In the genomic region with DNA sequence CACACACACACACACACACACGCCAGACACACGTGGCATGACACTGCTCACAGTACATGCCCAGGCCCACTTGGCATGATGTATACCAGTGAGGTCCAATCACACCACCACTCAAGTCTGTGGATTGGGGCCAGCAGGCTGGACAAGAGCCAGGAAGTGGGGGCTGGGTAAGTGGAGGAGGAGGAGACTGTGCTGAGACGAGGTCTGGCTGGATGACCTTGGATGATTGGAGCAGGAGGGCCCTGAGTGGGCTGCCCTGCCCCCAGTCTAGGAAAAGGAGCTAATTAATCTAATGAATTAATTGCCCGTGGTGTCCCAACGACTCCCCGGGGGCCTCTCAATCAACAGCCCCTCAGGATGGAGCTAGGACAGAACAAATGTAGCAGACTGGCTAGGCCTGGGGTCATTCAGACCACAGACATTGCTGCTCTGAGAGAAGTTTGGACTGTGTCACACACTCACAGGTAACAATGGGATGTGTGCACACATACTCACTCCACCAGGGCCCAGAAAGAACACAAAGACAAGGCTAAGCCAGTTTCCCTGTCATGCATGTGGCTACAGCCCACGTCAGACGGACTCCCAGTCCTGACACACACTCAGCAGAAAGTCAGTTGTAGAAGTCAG, we compare ENCODE assay signal across 11 mouse cellular contexts. TPM values are rescaled to one million over a fixed set of nuclear protein-coding genes. Genes with fewer than 3 reads are reported as not detected.
DNase-seq lines count a peak whose midpoint lies in the region; ATAC-seq lines count a peak whose summit lies in the region.
"Had no signal": no experiment of that assay in that cellular context is flagged by ENCODE, and none has a peak within 500 bp of the region (broad histone marks: within the 10 kb centered on the region; RNA-seq: fewer than 3 reads in every experiment).

No protein-coding gene starts in this region.

- WGBS in limb, embryonic 11.5 days: 68% methylated on average over 8 of the region's 8 CpGs
- WGBS in limb, embryonic 10.5 days: 74% methylated on average over 8 of the region's 8 CpGs
- WGBS in intestine, embryonic 16.5 days: 58% methylated on average over 8 of the region's 8 CpGs
- 47% methylated on average over 8 of the region's 8 CpGs for WGBS in neural tube, embryonic 11.5 days
- 66% methylated on average over 8 of the region's 8 CpGs for WGBS in liver, embryonic 11.5 days

- no peaks in the 10 kb centered on the region for H3K36me3 ChIP-seq in limb, embryonic 11.5 days (ENCODE audit: control insufficient read depth, insufficient read depth, low read length)
- H3K36me3 ChIP-seq in limb, embryonic 10.5 days: no peaks in the 10 kb centered on the region
- no peaks in the 10 kb centered on the region for H3K36me3 ChIP-seq in intestine, embryonic 16.5 days (ENCODE audit: control insufficient read depth, insufficient read depth, low read length)
- no peaks in the 10 kb centered on the region for H3K36me3 ChIP-seq in neural tube, embryonic 11.5 days (ENCODE audit: control insufficient read depth, insufficient read depth, low read length)
- no peaks in the 10 kb centered on the region for H3K36me3 ChIP-seq in liver, embryonic 11.5 days (ENCODE audit: control insufficient read depth, insufficient read depth, low read length)

- H3K4me3 ChIP-seq in limb, embryonic 11.5 days (ENCODE audit: low read depth, low read length): no peak overlapping the region
- no peak overlapping the region for H3K4me3 ChIP-seq in limb, embryonic 10.5 days
- H3K4me3 ChIP-seq in intestine, embryonic 16.5 days (ENCODE audit: low read length): no peak overlapping the region
- H3K4me3 ChIP-seq in neural tube, embryonic 11.5 days (ENCODE audit: low read depth, low read length): no peak overlapping the region
- H3K4me3 ChIP-seq in liver, embryonic 11.5 days (ENCODE audit: low read depth, low read length): no peak overlapping the region

- peak; percentile 35 for DNase-seq in adrenal gland, postnatal 25 days
- no peak for DNase-seq in adrenal gland, adult 18-20 months (ENCODE audit: low spot score in 2 of 2)
- DNase-seq in limb, embryonic 11.5 days (ENCODE audit: low spot score): no peak
- DNase-seq in limb, embryonic 10.5 days (ENCODE audit: low spot score): no peak
- peak; percentile 60 for DNase-seq in neural tube, embryonic 11.5 days (ENCODE audit: low spot score)
- DNase-seq in liver, embryonic 11.5 days (ENCODE audit: low spot score): no peak
- no peak for DNase-seq in right cerebral cortex, postnatal 14 days

- no peak overlapping the region for H3K4me2 ChIP-seq in limb, embryonic 11.5 days (ENCODE audit: low read depth, severe bottlenecking)
- H3K4me2 ChIP-seq in intestine, embryonic 16.5 days (ENCODE audit: low read depth, low read length): no peak overlapping the region
- no peak overlapping the region for H3K4me2 ChIP-seq in neural tube, embryonic 11.5 days (ENCODE audit: low read depth)
- H3K4me2 ChIP-seq in liver, embryonic 11.5 days: no peak overlapping the region

- no peak overlapping the region for H3K27ac ChIP-seq in limb, embryonic 11.5 days (replicated peaks; ENCODE audit: low read depth, low read length)
- H3K27ac ChIP-seq in limb, embryonic 10.5 days: no peak overlapping the region
- H3K27ac ChIP-seq in intestine, embryonic 16.5 days (ENCODE audit: low read length): no peak overlapping the region
- no peak overlapping the region for H3K27ac ChIP-seq in neural tube, embryonic 11.5 days (ENCODE audit: low read depth, low read length)
- H3K27ac ChIP-seq in liver, embryonic 11.5 days (ENCODE audit: low read depth, low read length): no peak overlapping the region

- H3K4me1 ChIP-seq in limb, embryonic 11.5 days (ENCODE audit: control insufficient read depth, insufficient read depth, low read length): no peaks in the 10 kb centered on the region
- peaks cover 6% of the 10 kb centered on the region for H3K4me1 ChIP-seq in limb, embryonic 10.5 days
- H3K4me1 ChIP-seq in intestine, embryonic 16.5 days (ENCODE audit: control insufficient read depth, insufficient read depth, low read length): no peaks in the 10 kb centered on the region
- no peaks in the 10 kb centered on the region; the same call in 1 of the 2 replicates for H3K4me1 ChIP-seq in neural tube, embryonic 11.5 days (ENCODE audit: control insufficient read depth, insufficient read depth, low read length)
- no peaks in the 10 kb centered on the region for H3K4me1 ChIP-seq in liver, embryonic 11.5 days (replicated peaks; ENCODE audit: control insufficient read depth, insufficient read depth, low read length)

- no peaks in the 10 kb centered on the region for H3K9me3 ChIP-seq in limb, embryonic 11.5 days (ENCODE audit: control insufficient read depth, low read length)
- no peaks in the 10 kb centered on the region for H3K9me3 ChIP-seq in limb, embryonic 10.5 days (replicated peaks)
- no peaks in the 10 kb centered on the region for H3K9me3 ChIP-seq in intestine, embryonic 16.5 days (ENCODE audit: control insufficient read depth, low read length)
- H3K9me3 ChIP-seq in neural tube, embryonic 11.5 days (ENCODE audit: control insufficient read depth, low read length): no peaks in the 10 kb centered on the region
- no peaks in the 10 kb centered on the region for H3K9me3 ChIP-seq in liver, embryonic 11.5 days (ENCODE audit: control insufficient read depth, low read length)

- peaks cover 13% of the 10 kb centered on the region for H3K27me3 ChIP-seq in limb, embryonic 11.5 days (ENCODE audit: control insufficient read depth, insufficient read depth, low read length)
- peaks cover 23% of the 10 kb centered on the region for H3K27me3 ChIP-seq in limb, embryonic 10.5 days (ENCODE audit: low read depth, poor library complexity, severe bottlenecking)
- peaks cover 13% of the 10 kb centered on the region for H3K27me3 ChIP-seq in intestine, embryonic 16.5 days (replicated peaks; ENCODE audit: control insufficient read depth, insufficient read depth, low read length)
- peaks cover 8% of the 10 kb centered on the region for H3K27me3 ChIP-seq in neural tube, embryonic 11.5 days (ENCODE audit: control insufficient read depth, insufficient read depth, low read length)
- peaks cover 9% of the 10 kb centered on the region for H3K27me3 ChIP-seq in liver, embryonic 11.5 days (replicated peaks; ENCODE audit: control insufficient read depth, insufficient read depth, low read length)

- 0 out of 2 replicates have a peak, but pooled peaks have one; percentile 26 for ATAC-seq in limb, embryonic 11.5 days (ENCODE audit: insufficient number of reproducible peaks, low FRiP score, low TSS enrichment, low read depth)
- ATAC-seq in intestine, embryonic 16.5 days: peak; percentile 36; the same call in 1 of the 2 replicates
- ATAC-seq in neural tube, embryonic 11.5 days (ENCODE audit: insufficient read depth, low FRiP score, low TSS enrichment): peak; percentile 77
- no peak for ATAC-seq in liver, embryonic 11.5 days (replicated peaks; ENCODE audit: low FRiP score)

- H3K9ac ChIP-seq in limb, embryonic 11.5 days (ENCODE audit: low read length): no peak overlapping the region
- no peak overlapping the region for H3K9ac ChIP-seq in intestine, embryonic 16.5 days (ENCODE audit: low read depth, low read length)
- no peak overlapping the region for H3K9ac ChIP-seq in neural tube, embryonic 11.5 days (ENCODE audit: low read length)
- H3K9ac ChIP-seq in liver, embryonic 11.5 days (ENCODE audit: low read depth, low read length): no peak overlapping the region

RNA-seq across cellular contexts. Expression of a gene that starts 7.7 kb away (rescaled TPM):
- total RNA-seq in adrenal gland, postnatal 25 days (2021): 1.3 and 2.1 TPM in 2 replicates
- total RNA-seq in adrenal gland, adult 18-20 months (2021): 1 to 10 TPM; 1.3 to 1.5 TPM
- polyA plus RNA-seq in limb, embryonic 11.5 days (2014; fragmentation: Nextera tagmentation; extraction: Ambion mirVana): 0.79 and 1.2 TPM in 2 replicates
- polyA plus RNA-seq in limb, embryonic 10.5 days (2016; fragmentation: Nextera tagmentation; extraction: Ambion mirVana): 0.21 and 0.46 TPM in 2 replicates
- polyA plus RNA-seq in intestine, embryonic 16.5 days (2015; fragmentation: Nextera tagmentation; extraction: Ambion mirVana): 0.33 and 0.38 TPM in 2 replicates
- 2.4 and 2.7 TPM in 2 replicates for polyA plus RNA-seq in neural tube, embryonic 11.5 days (2014; fragmentation: Nextera tagmentation; extraction: Ambion mirVana)
- 0.16 and 0.25 TPM in 2 replicates for polyA plus RNA-seq in liver, embryonic 11.5 days (2014; fragmentation: Nextera tagmentation; extraction: Ambion mirVana)
- polyA plus RNA-seq: activated CD4-positive, CD25-positive, alpha-beta regulatory T cell, adult 4 months had no signal

RNA-seq across cellular contexts. Expression of a gene that starts 19.3 kb away (rescaled TPM):
- 3.6 and 4.6 TPM in 2 replicates for total RNA-seq in adrenal gland, postnatal 25 days (2021)
- 1 to 10 TPM; 1.6 to 4.2 TPM for total RNA-seq in adrenal gland, adult 18-20 months (2021)
- 1.4 and 2.0 TPM in 2 replicates for polyA plus RNA-seq in limb, embryonic 11.5 days (2014; fragmentation: Nextera tagmentation; extraction: Ambion mirVana)
- polyA plus RNA-seq in limb, embryonic 10.5 days (2016; fragmentation: Nextera tagmentation; extraction: Ambion mirVana): 1.2 and 1.3 TPM in 2 replicates
- polyA plus RNA-seq in intestine, embryonic 16.5 days (2015; fragmentation: Nextera tagmentation; extraction: Ambion mirVana): 2.7 and 2.8 TPM in 2 replicates
- polyA plus RNA-seq in neural tube, embryonic 11.5 days (2014; fragmentation: Nextera tagmentation; extraction: Ambion mirVana): 2.0 and 4.0 TPM in 2 replicates
- 1.1 and 1.9 TPM in 2 replicates for polyA plus RNA-seq in liver, embryonic 11.5 days (2014; fragmentation: Nextera tagmentation; extraction: Ambion mirVana)

RNA-seq across cellular contexts. Expression of a gene that starts 23.5 kb away (rescaled TPM):
- total RNA-seq in adrenal gland, postnatal 25 days (2021): not detected in 2 replicates
- total RNA-seq in adrenal gland, adult 18-20 months (2021): not detected
- not detected in 2 replicates for polyA plus RNA-seq in limb, embryonic 11.5 days (2014; fragmentation: Nextera tagmentation; extraction: Ambion mirVana)
- not detected in 2 replicates for polyA plus RNA-seq in limb, embryonic 10.5 days (2016; fragmentation: Nextera tagmentation; extraction: Ambion mirVana)
- not detected in 2 replicates for polyA plus RNA-seq in intestine, embryonic 16.5 days (2015; fragmentation: Nextera tagmentation; extraction: Ambion mirVana)
- not detected in 2 replicates for polyA plus RNA-seq in neural tube, embryonic 11.5 days (2014; fragmentation: Nextera tagmentation; extraction: Ambion mirVana)
- not detected in 2 replicates for polyA plus RNA-seq in liver, embryonic 11.5 days (2014; fragmentation: Nextera tagmentation; extraction: Ambion mirVana)
- polyA plus RNA-seq: activated CD4-positive, CD25-positive, alpha-beta regulatory T cell, adult 4 months; limb, embryonic 14.5 days; spleen, adult 2 months had no signal

RNA-seq across cellular contexts. Expression of a gene that starts 38.3 kb away (rescaled TPM):
- 1.5 TPM in 1 of 2 replicates, not detected in the other for total RNA-seq in adrenal gland, postnatal 25 days (2021)
- total RNA-seq in adrenal gland, adult 18-20 months (2021): under 1 TPM in 1 of 2 experiments, not detected in 1; 0.43 TPM
- polyA plus RNA-seq in limb, embryonic 11.5 days (2014; fragmentation: Nextera tagmentation; extraction: Ambion mirVana): 0.31 TPM in 1 of 2 replicates, not detected in the other
- polyA plus RNA-seq in limb, embryonic 10.5 days (2016; fragmentation: Nextera tagmentation; extraction: Ambion mirVana): 0.78 TPM in 1 of 2 replicates, not detected in the other
- 0.20 and 0.32 TPM in 2 replicates for polyA plus RNA-seq in intestine, embryonic 16.5 days (2015; fragmentation: Nextera tagmentation; extraction: Ambion mirVana)
- polyA plus RNA-seq in neural tube, embryonic 11.5 days (2014; fragmentation: Nextera tagmentation; extraction: Ambion mirVana): not detected in 2 replicates
- 0.37 TPM in 1 of 2 replicates, not detected in the other for polyA plus RNA-seq in liver, embryonic 11.5 days (2014; fragmentation: Nextera tagmentation; extraction: Ambion mirVana)
- polyA plus RNA-seq: activated CD4-positive, CD25-positive, alpha-beta regulatory T cell, adult 4 months; spleen, adult 2 months had no signal

RNA-seq across cellular contexts. Expression of a gene that starts 38.3 kb away (rescaled TPM):
- 373 and 390 TPM in 2 replicates for total RNA-seq in adrenal gland, postnatal 25 days (2021)
- 100 to 1,000 TPM; 440 to 834 TPM for total RNA-seq in adrenal gland, adult 18-20 months (2021)
- polyA plus RNA-seq in limb, embryonic 11.5 days (2014; fragmentation: Nextera tagmentation; extraction: Ambion mirVana): 243 and 251 TPM in 2 replicates
- 240 and 248 TPM in 2 replicates for polyA plus RNA-seq in limb, embryonic 10.5 days (2016; fragmentation: Nextera tagmentation; extraction: Ambion mirVana)
- 551 and 568 TPM in 2 replicates for polyA plus RNA-seq in intestine, embryonic 16.5 days (2015; fragmentation: Nextera tagmentation; extraction: Ambion mirVana)
- polyA plus RNA-seq in neural tube, embryonic 11.5 days (2014; fragmentation: Nextera tagmentation; extraction: Ambion mirVana): 207 and 224 TPM in 2 replicates
- polyA plus RNA-seq in liver, embryonic 11.5 days (2014; fragmentation: Nextera tagmentation; extraction: Ambion mirVana): 369 and 378 TPM in 2 replicates

Comparison
In these comparisons a context has a peak if more than half of its experiments do, and no peak if none do; other contexts are left out.
1. DNase-seq: peak in adrenal gland, postnatal 25 days (single experiment) and neural tube, embryonic 11.5 days (single experiment); none in adrenal gland, adult 18-20 months (0 of 2), limb, embryonic 11.5 days (single experiment), limb, embryonic 10.5 days (single experiment), liver, embryonic 11.5 days (single experiment) and right cerebral cortex, postnatal 14 days (single experiment).